ENCODE assay signal across 26 mouse cellular contexts in the genomic region with DNA sequence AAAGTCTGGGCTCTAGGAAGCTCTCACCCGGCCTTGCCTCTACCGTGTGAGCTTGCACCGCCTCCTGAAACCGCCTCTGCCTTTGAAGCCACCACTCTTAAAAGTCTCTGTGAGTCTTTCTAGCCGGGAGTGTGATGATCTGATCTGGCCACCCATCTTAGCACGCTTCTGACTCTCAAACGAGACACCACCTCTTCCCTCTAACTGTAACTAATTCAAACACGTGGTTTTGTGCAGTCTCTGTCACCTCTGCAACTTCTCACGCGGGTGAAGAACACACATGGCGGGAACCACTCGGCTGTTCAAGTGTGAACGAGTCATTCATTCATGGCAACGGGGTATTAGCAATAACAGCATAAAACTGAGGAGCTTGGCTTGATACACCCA. TPM values are rescaled to one million over a fixed set of nuclear protein-coding genes. Genes with fewer than 3 reads are reported as not detected.
DNase-seq lines count a peak whose midpoint lies in the region; ATAC-seq and TF ChIP-seq lines count a peak whose summit lies in the region.
"Had no signal": no experiment of that assay in that cellular context is flagged by ENCODE, and none has a peak within 500 bp of the region (broad histone marks: within the 10 kb centered on the region; RNA-seq: fewer than 3 reads in every experiment).

No protein-coding gene starts in this region.

- dilution Hi-C loops in CH12.LX (cut with MboI; ENCODE audit: extremely low pct_ligation_motif_present, extremely low pct_unique_long_range_greater_than_20kb, low sequenced_read_pairs) = no loop called here

- peaks cover 3% of the 10 kb centered on the region; the same call in 1 of the 2 replicates for H3K27me3 ChIP-seq in hindbrain, embryonic 13.5 days
- H3K27me3 ChIP-seq in hindbrain, postnatal 0 days (ENCODE audit: insufficient read depth, low read length) = no peaks in the 10 kb centered on the region
- H3K27me3 ChIP-seq in CH12.LX (replicated peaks) = no peaks in the 10 kb centered on the region
- H3K27me3 ChIP-seq in splenic B cell, adult 2 months (ENCODE audit: control insufficient read depth, insufficient read depth, low read length, poor library complexity, severe bottlenecking) = no peaks in the 10 kb centered on the region
- H3K27me3 ChIP-seq in lung, postnatal 0 days (replicated peaks; ENCODE audit: insufficient read depth, low read length) = no peaks in the 10 kb centered on the region
- H3K27me3 ChIP-seq: hindbrain, embryonic 15.5 days; limb, embryonic 13.5 days; Patski had no signal

- no peak for TF ChIP-seq EP300 in CH12.LX (IDR thresholded peaks at IDR 0.05; ENCODE audit: low read length)
- no peak for TF ChIP-seq EP300 in lung, postnatal 0 days (IDR thresholded peaks at IDR 0.05)

- 0 out of 2 replicates have a peak, but pooled peaks cover 2% of the 10 kb centered on the region for H3K79me2 ChIP-seq in CH12.LX (replicated peaks; ENCODE audit: control insufficient read depth, extremely low read depth, insufficient read depth, poor library complexity, severe bottlenecking)

- 82% methylated on average over 14 of the region's 14 CpGs for WGBS in hindbrain, embryonic 13.5 days
- WGBS in hindbrain, postnatal 0 days = 82% methylated on average over 14 of the region's 14 CpGs
- 66% methylated on average over 14 of the region's 14 CpGs for WGBS in lung, postnatal 0 days

- ATAC-seq in hindbrain, embryonic 13.5 days (ENCODE audit: low FRiP score) = no peak
- ATAC-seq in hindbrain, postnatal 0 days = no peak
- no peak for ATAC-seq in lung, postnatal 0 days
- ATAC-seq: forebrain, embryonic 16.5 days; intestine, postnatal 0 days; Patski had no signal

- in situ Hi-C loops in CH12.LX (cut with MboI; ENCODE audit: low pct_ligation_motif_present, low pct_unique_long_range_greater_than_20kb, low sequenced_read_pairs) = no loop called here

- TF ChIP-seq POLR2A in CH12.LX (IDR thresholded peaks at IDR 0.05; ENCODE audit: low read depth, low read length) = no peak

- no peak overlapping the region for H3K4me3 ChIP-seq in hindbrain, embryonic 13.5 days
- H3K4me3 ChIP-seq in hindbrain, postnatal 0 days (ENCODE audit: low read length) = no peak overlapping the region
- no peak overlapping the region for H3K4me3 ChIP-seq in CH12.LX (replicated peaks in 1 of 3; ENCODE audit: low read depth in 2 of 3, low read length in 2 of 3, poor library complexity in 1 of 3)
- H3K4me3 ChIP-seq in lung, postnatal 0 days (ENCODE audit: low read depth, low read length) = no peak overlapping the region
- H3K4me3 ChIP-seq: heart, embryonic 10.5 days; hindbrain, embryonic 15.5 days; limb, embryonic 13.5 days; myocyte had no signal

- no peaks in the 10 kb centered on the region for H3K9me3 ChIP-seq in hindbrain, embryonic 13.5 days
- no peaks in the 10 kb centered on the region for H3K9me3 ChIP-seq in hindbrain, postnatal 0 days (ENCODE audit: low read length)
- peaks cover 4% of the 10 kb centered on the region for H3K9me3 ChIP-seq in CH12.LX (replicated peaks; ENCODE audit: low read length)
- H3K9me3 ChIP-seq in lung, postnatal 0 days (ENCODE audit: low read length) = no peaks in the 10 kb centered on the region
- H3K9me3 ChIP-seq: G1E; heart, embryonic 10.5 days; hindbrain, embryonic 15.5 days had no signal

- H3K36me3 ChIP-seq in hindbrain, embryonic 13.5 days = peaks cover 18% of the 10 kb centered on the region
- no peaks in the 10 kb centered on the region for H3K36me3 ChIP-seq in hindbrain, postnatal 0 days (ENCODE audit: insufficient read depth, low read length)
- H3K36me3 ChIP-seq in CH12.LX (replicated peaks in 1 of 2; ENCODE audit: control insufficient read depth in 1 of 2, insufficient read depth in 1 of 2, low read length in 1 of 2) = peaks cover 10 to 39% of the 10 kb centered on the region in 2 experiments
- H3K36me3 ChIP-seq in splenic B cell, adult 2 months (ENCODE audit: control insufficient read depth, insufficient read depth, low read length, poor library complexity, severe bottlenecking) = no peaks in the 10 kb centered on the region
- H3K36me3 ChIP-seq in lung, postnatal 0 days (ENCODE audit: insufficient read depth, low read length) = no peaks in the 10 kb centered on the region

- peak overlapping the region; percentile 24; the same call in 1 of the 2 replicates for H3K9ac ChIP-seq in hindbrain, embryonic 13.5 days
- H3K9ac ChIP-seq in hindbrain, postnatal 0 days (replicated peaks; ENCODE audit: low read length) = no peak overlapping the region
- no peak overlapping the region for H3K9ac ChIP-seq in CH12.LX (ENCODE audit: insufficient read depth, low read depth)
- H3K9ac ChIP-seq in lung, postnatal 0 days (replicated peaks; ENCODE audit: low read depth) = no peak overlapping the region
- H3K9ac ChIP-seq: hindbrain, embryonic 15.5 days; limb, embryonic 13.5 days; liver, embryonic 14.5 days; lung, embryonic 14.5 days had no signal

- no peak overlapping the region; the same call in 1 of the 2 replicates for H3K27ac ChIP-seq in hindbrain, embryonic 13.5 days
- no peak overlapping the region for H3K27ac ChIP-seq in hindbrain, postnatal 0 days
- H3K27ac ChIP-seq in CH12.LX (ENCODE audit: insufficient read depth, low read depth) = no peak overlapping the region
- no peak overlapping the region for H3K27ac ChIP-seq in lung, postnatal 0 days (ENCODE audit: low read length)
- H3K27ac ChIP-seq: embryonic facial prominence, embryonic 10.5 days; heart, embryonic 10.5 days; limb, embryonic 13.5 days; liver, embryonic 14.5 days; stomach, postnatal 0 days had no signal

- TF ChIP-seq CTCF in hindbrain, postnatal 0 days (IDR thresholded peaks at IDR 0.05; ENCODE audit: low read depth) = no peak
- TF ChIP-seq CTCF in CH12.LX (conservative IDR thresholded peaks at IDR 0.05 in 1 of 2, IDR thresholded peaks at IDR 0.05 in 1 of 2; ENCODE audit: low read depth in 2 of 2, low read length in 2 of 2) = no peak
- no peak for TF ChIP-seq CTCF in lung, postnatal 0 days (IDR thresholded peaks at IDR 0.05)

- peaks cover 29% of the 10 kb centered on the region for H3K4me1 ChIP-seq in hindbrain, embryonic 13.5 days (replicated peaks)
- peaks cover 4% of the 10 kb centered on the region for H3K4me1 ChIP-seq in hindbrain, postnatal 0 days (ENCODE audit: insufficient read depth, low read length)
- peaks cover 4 to 34% of the 10 kb centered on the region in 2 experiments for H3K4me1 ChIP-seq in CH12.LX (ENCODE audit: control insufficient read depth in 1 of 2, insufficient read depth in 2 of 2)
- H3K4me1 ChIP-seq in lung, postnatal 0 days (ENCODE audit: insufficient read depth, low read depth, low read length) = peaks cover 4% of the 10 kb centered on the region; the same call in 1 of the 2 replicates

- DNase-seq in hindbrain, postnatal 0 days (ENCODE audit: low spot score) = no peak
- DNase-seq in CH12.LX (ENCODE audit: extremely low read depth) (no peak), ZHBTc4 (ENCODE audit: low read depth, low spot score) (peak; percentile 35)
- DNase-seq in splenic B cell, adult 2 months (ENCODE audit: low read depth, low spot score) = peak; percentile 22
- no peak for DNase-seq in lung, postnatal 0 days (ENCODE audit: low spot score)
- DNase-seq in embryo, embryonic 11 days = no peak
- DNase-seq in adrenal gland, adult 8-10 months = no peak

- TF ChIP-seq RAD21 in CH12.LX (IDR thresholded peaks at IDR 0.05; ENCODE audit: low read depth, low read length) = no peak

- H3K4me2 ChIP-seq in hindbrain, embryonic 13.5 days = no peak overlapping the region
- H3K4me2 ChIP-seq in hindbrain, postnatal 0 days (ENCODE audit: low read depth, low read length) = no peak overlapping the region
- no peak overlapping the region for H3K4me2 ChIP-seq in CH12.LX (ENCODE audit: insufficient read depth, low read depth, poor library complexity, severe bottlenecking)
- no peak overlapping the region for H3K4me2 ChIP-seq in lung, postnatal 0 days (replicated peaks; ENCODE audit: low read depth, low read length)
- H3K4me2 ChIP-seq: limb, embryonic 13.5 days; lung, embryonic 14.5 days had no signal

TF ChIP-seq in CH12.LX, 34 proteins besides CTCF, POLR2A, EP300 and RAD21 (continues in another document):
- no peak for TF ChIP-seq GABPA (IDR thresholded peaks at IDR 0.05; ENCODE audit: insufficient replicate concordance, low read depth, low read length)
- no peak for TF ChIP-seq HCFC1 (IDR thresholded peaks at IDR 0.05; ENCODE audit: low read depth, low read length)
- TF ChIP-seq MAX (IDR thresholded peaks at IDR 0.05; ENCODE audit: low read length) = 0 out of 2 replicates have a peak, but pooled peaks have one; percentile 51
- TF ChIP-seq USF1 (IDR thresholded peaks at IDR 0.05; ENCODE audit: low read depth, low read length) = no peak
- TF ChIP-seq POLR2AphosphoS2 (IDR thresholded peaks at IDR 0.05; ENCODE audit: low read depth, low read length) = no peak

RNA-seq across cellular contexts. Expression of a gene that starts 2.9 kb away (rescaled TPM):
- 22.6 and 23.4 TPM in 2 replicates for polyA plus RNA-seq in hindbrain, embryonic 13.5 days (2015; fragmentation: Nextera tagmentation; extraction: Ambion mirVana)
- 10.1 and 13.7 TPM in 2 replicates for total RNA-seq in hindbrain, postnatal 0 days (2014; rRNA removed)
- polyA plus RNA-seq in hindbrain, postnatal 0 days (2015; fragmentation: Nextera tagmentation; extraction: Ambion mirVana) = 12.6 and 12.7 TPM in 2 replicates
- total RNA-seq in CH12.LX (2012; rRNA removed) (13.4 and 14.2 TPM in 2 replicates), CH12.LX (2014; rRNA removed) (13.8 and 15.3 TPM in 2 replicates)
- 13.8 and 16.1 TPM in 2 replicates for polyA plus RNA-seq in CH12.LX (2012; ENCODE audit: insufficient read length, low read depth)
- polyA plus RNA-seq in lung, postnatal 0 days (2015; fragmentation: Nextera tagmentation; extraction: Ambion mirVana) = 11.2 and 11.5 TPM in 2 replicates
- 1 to 10 TPM; 5.2 to 8.1 (median 7.1) TPM for total RNA-seq in adrenal gland, adult 8-10 months (2022)

RNA-seq across cellular contexts. Expression of a gene that starts 14.1 kb away (rescaled TPM):
- 12.3 and 13.6 TPM in 2 replicates for polyA plus RNA-seq in hindbrain, embryonic 13.5 days (2015; fragmentation: Nextera tagmentation; extraction: Ambion mirVana)
- 19.5 and 23.4 TPM in 2 replicates for total RNA-seq in hindbrain, postnatal 0 days (2014; rRNA removed)
- polyA plus RNA-seq in hindbrain, postnatal 0 days (2015; fragmentation: Nextera tagmentation; extraction: Ambion mirVana) = 10.0 and 11.4 TPM in 2 replicates
- total RNA-seq in CH12.LX (2012; rRNA removed) = 0.88 and 0.89 TPM in 2 replicates
- 0.45 and 0.75 TPM in 2 replicates for total RNA-seq in CH12.LX (2014; rRNA removed)
- 6.6 and 6.8 TPM in 2 replicates for polyA plus RNA-seq in CH12.LX (2012; ENCODE audit: insufficient read length, low read depth)
- 5.2 and 6.0 TPM in 2 replicates for polyA plus RNA-seq in lung, postnatal 0 days (2015; fragmentation: Nextera tagmentation; extraction: Ambion mirVana)
- 10 to 100 TPM; 20.2 to 54.8 (median 28.3) TPM for total RNA-seq in adrenal gland, adult 8-10 months (2022)

RNA-seq across cellular contexts. Expression of a gene that starts 56.3 kb away (rescaled TPM):
- polyA plus RNA-seq in hindbrain, embryonic 13.5 days (2015; fragmentation: Nextera tagmentation; extraction: Ambion mirVana) = 16.5 and 16.6 TPM in 2 replicates
- 30.5 and 33.4 TPM in 2 replicates for total RNA-seq in hindbrain, postnatal 0 days (2014; rRNA removed)
- 54.6 and 57.9 TPM in 2 replicates for polyA plus RNA-seq in hindbrain, postnatal 0 days (2015; fragmentation: Nextera tagmentation; extraction: Ambion mirVana)
- 0.08 and 0.17 TPM in 2 replicates for total RNA-seq in CH12.LX (2012; rRNA removed)
- total RNA-seq in CH12.LX (2014; rRNA removed) = not detected in 2 replicates
- polyA plus RNA-seq in CH12.LX (2012; ENCODE audit: insufficient read length, low read depth) = 0.03 TPM in 1 of 2 replicates, not detected in the other
- polyA plus RNA-seq in lung, postnatal 0 days (2015; fragmentation: Nextera tagmentation; extraction: Ambion mirVana) = 0.81 and 0.95 TPM in 2 replicates
- 10 to 100 TPM; 33.7 to 54.7 (median 43.2) TPM for total RNA-seq in adrenal gland, adult 8-10 months (2022)
- total RNA-seq: common myeloid progenitor, adult 5-6 weeks; granulocyte monocyte progenitor cell, adult 5-6 weeks; heart, postnatal 4 days; megakaryocyte-erythroid progenitor cell, adult 5-6 weeks; neutrophil, adult 5-6 weeks had no signal
- polyA plus RNA-seq: G1E; kidney, embryonic 14.5 days; liver, embryonic 14.5 days had no signal

Comparison
In these comparisons a context has a peak if more than half of its experiments do, and no peak if none do; other contexts are left out.
1. DNase-seq: peak in ZHBTc4 (single experiment) and splenic B cell, adult 2 months (single experiment); none in hindbrain, postnatal 0 days (single experiment), CH12.LX (single experiment), lung, postnatal 0 days (single experiment), embryo, embryonic 11 days (single experiment) and adrenal gland, adult 8-10 months (single experiment).